Mouse (Mus musculus): ENCODE results near the gene Tubg2. TPM values are rescaled to one million over a fixed set of nuclear protein-coding genes. Genes with fewer than 3 reads are reported as not detected.

The Tubg2 gene
- total RNA-seq, 2 experiments from 2014 or later = 48.6 to 54.5 TPM

- no peak for DNase-seq (ENCODE audit: low spot score in 2 of 2)
Observed at GRCm38 (mm10) chr11:101192646-101193045, 36.9 kb downstream of the Tubg2 start.

GRCm38 (mm10) chr11:101193076-101193475, 37.4 kb downstream of the Tubg2 start:
- no peak for DNase-seq (ENCODE audit: low spot score in 2 of 2)

GRCm38 (mm10) chr11:101194137-101194536, 38.4 kb downstream of the Tubg2 start:
- no peak for DNase-seq (ENCODE audit: low spot score in 2 of 2)

- no peak for DNase-seq (ENCODE audit: low spot score in 2 of 2)
Observed at GRCm38 (mm10) chr11:101194643-101195042, 38.9 kb downstream of the Tubg2 start.

- DNase-seq (ENCODE audit: low spot score in 2 of 2) = no peak
Observed at GRCm38 (mm10) chr11:101195101-101195500, 39.4 kb downstream of the Tubg2 start.

GRCm38 (mm10) chr11:101195571-101195970, 39.9 kb downstream of the Tubg2 start:
- DNase-seq (ENCODE audit: low spot score in 2 of 2) = no peak

- no peak for DNase-seq (ENCODE audit: low spot score in 2 of 2)
Observed at GRCm38 (mm10) chr11:101196175-101196574, 40.5 kb downstream of the Tubg2 start.

GRCm38 (mm10) chr11:101199555-101199954, 43.8 kb downstream of the Tubg2 start:
- DNase-seq (ENCODE audit: low spot score in 2 of 2) = no peak

GRCm38 (mm10) chr11:101200986-101201385, 45.3 kb downstream of the Tubg2 start:
- no peak for DNase-seq (ENCODE audit: low spot score in 2 of 2)

Small RNA genes within 50 kb of the gene (microRNA-seq; reads per million reads assigned to microRNA genes)
- gene Gm27626 = 0 reads per million in 2 experiments

Other genes starting within 250 kb of the Tubg2 start
- gene Stat3, start 216.4 kb upstream of the Tubg2 start, total RNA-seq (2021) = 10 to 100 TPM; 38.8 to 46.7 TPM
- gene Cavin1, start 185.0 kb upstream of the Tubg2 start, total RNA-seq (2021) = 10 to 100 TPM; 22.7 to 24.9 TPM
- 100 to 1,000 TPM; 423 to 445 TPM for gene Atp6v0a1, start 146.5 kb upstream of the Tubg2 start, total RNA-seq (2021)
- gene Naglu, start 85.9 kb upstream of the Tubg2 start, total RNA-seq (2021) = 1 to 10 TPM; 7.0 to 7.9 TPM
- gene Hsd17b1, start 77.5 kb upstream of the Tubg2 start, total RNA-seq (2021) = under 1 TPM; 0.59 to 0.91 TPM
- gene Coasy, start 73.3 kb upstream of the Tubg2 start, total RNA-seq (2021) = 10 to 100 TPM; 22.5 to 24.6 TPM
- 10 to 100 TPM; 39.5 to 46.6 TPM for gene Mlx, start 68.6 kb upstream of the Tubg2 start, total RNA-seq (2021)
- gene Psmc3ip, start 60.5 kb upstream of the Tubg2 start, total RNA-seq (2021) = 1 to 10 TPM; 3.0 to 3.6 TPM
- 10 to 100 TPM; 53.9 to 57.8 TPM for gene Retreg3, start 36.0 kb upstream of the Tubg2 start, total RNA-seq (2021)
- 10 to 100 TPM; 44.5 to 53.3 TPM for gene Tubg1, start 36.0 kb upstream of the Tubg2 start, total RNA-seq (2021)
- 100 to 1,000 TPM; 158 to 160 TPM for gene Cntnap1, start 14.6 kb downstream of the Tubg2 start, total RNA-seq (2021)
- 10 to 100 TPM; 14.2 to 16.7 TPM for gene Plekhh3, start 15.4 kb downstream of the Tubg2 start, total RNA-seq (2021)
- under 1 TPM in 1 of 2 experiments, not detected in 1; 0.28 TPM for gene Ccr10, start 19.5 kb downstream of the Tubg2 start, total RNA-seq (2021)
- gene Ezh1, start 70.6 kb downstream of the Tubg2 start, total RNA-seq (2021) = 10 to 100 TPM; 55.7 to 62.7 TPM
- 10 to 100 TPM; 31.4 to 37.8 TPM for gene Ramp2, start 90.1 kb downstream of the Tubg2 start, total RNA-seq (2021)
- gene Vps25, start 97.8 kb downstream of the Tubg2 start, total RNA-seq (2021) = 10 to 100 TPM; 56.8 to 65.8 TPM
- 1 to 10 TPM; 7.0 to 8.8 TPM for gene Wnk4, start 104.7 kb downstream of the Tubg2 start, total RNA-seq (2021)
- gene Cntd1, start 123.1 kb downstream of the Tubg2 start, total RNA-seq (2021) = under 1 TPM; 0.46 to 0.56 TPM
- 100 to 1,000 TPM; 103 to 112 TPM for gene Coa3, start 123.2 kb downstream of the Tubg2 start, total RNA-seq (2021)
- gene Becn1, start 146.4 kb downstream of the Tubg2 start, total RNA-seq (2021) = 100 to 1,000 TPM; 202 to 214 TPM
- 100 to 1,000 TPM; 128 to 131 TPM for gene Psme3, start 160.3 kb downstream of the Tubg2 start, total RNA-seq (2021)
- gene Aoc2, start 169.2 kb downstream of the Tubg2 start, total RNA-seq (2021) = 1 to 10 TPM; 5.4 to 6.9 TPM
- under 1 TPM; 0.61 to 0.74 TPM for gene Aoc3, start 174.7 kb downstream of the Tubg2 start, total RNA-seq (2021)
- not detected for gene G6pc, start 211.7 kb downstream of the Tubg2 start, total RNA-seq (2021)